ENCODE assay signal across 19 mouse cellular contexts in genomic region chr1:89533702-89534101, GRCm38 (mm10).
A peak's percentile ranks its signal among the peaks of the same experiment; 100 is the strongest.
DNase-seq lines count a peak whose midpoint lies in the region; ATAC-seq and TF ChIP-seq lines count a peak whose summit lies in the region.
"Had no signal": no experiment of that assay in that cellular context is flagged by ENCODE, and none has a peak within 500 bp of the region (broad histone marks: within the 10 kb centered on the region; RNA-seq: fewer than 3 reads in every experiment).

No protein-coding gene starts in this region.

- no peak overlapping the region for H3K4me3 ChIP-seq in heart, adult 2 months
- no peak overlapping the region for H3K4me3 ChIP-seq in kidney, embryonic 16.5 days (ENCODE audit: low read length)
- H3K4me3 ChIP-seq in heart, embryonic 14.5 days (ENCODE audit: control insufficient read depth in 1 of 2, insufficient read depth in 1 of 2, low read depth in 1 of 2, low read length in 2 of 2), result no peak overlapping the region
- H3K4me3 ChIP-seq in intestine, embryonic 16.5 days (ENCODE audit: low read length), result no peak overlapping the region
- H3K4me3 ChIP-seq: hindbrain, embryonic 10.5 days; limb, embryonic 10.5 days; liver, embryonic 12.5 days; midbrain, embryonic 12.5 days; myocyte had no signal

- peaks cover 10% of the 10 kb centered on the region; the same call in 1 of the 2 replicates for H3K9me3 ChIP-seq in kidney, embryonic 16.5 days (ENCODE audit: low read length)
- H3K9me3 ChIP-seq in heart, embryonic 14.5 days (ENCODE audit: control insufficient read depth, low read length), result no peaks in the 10 kb centered on the region
- H3K9me3 ChIP-seq in intestine, embryonic 16.5 days (ENCODE audit: control insufficient read depth, low read length), result no peaks in the 10 kb centered on the region
- H3K9me3 ChIP-seq: limb, embryonic 10.5 days; liver, embryonic 12.5 days had no signal

- no peak for TF ChIP-seq POLR2A in heart, adult 2 months (IDR thresholded peaks at IDR 0.05; ENCODE audit: insufficient read depth, low read depth, low read length)

- peak; percentile 37; the same call in 1 of the 2 replicates for ATAC-seq in kidney, embryonic 16.5 days (ENCODE audit: low FRiP score, low TSS enrichment)
- ATAC-seq in heart, embryonic 14.5 days (ENCODE audit: insufficient number of reproducible peaks, insufficient read depth, low FRiP score, low read depth), result peak; percentile 35; the same call in 1 of the 2 replicates
- no peak for ATAC-seq in intestine, embryonic 16.5 days
- ATAC-seq in monocyte, adult 5-6 weeks (replicated peaks; ENCODE audit: insufficient number of reproducible peaks, low FRiP score, low TSS enrichment, poor library complexity, severe bottlenecking), result no peak
- ATAC-seq: forebrain, embryonic 16.5 days; liver, embryonic 12.5 days; Patski had no signal

- no peaks in the 10 kb centered on the region for H3K27me3 ChIP-seq in heart, adult 2 months (ENCODE audit: control insufficient read depth, insufficient read depth, low read length)
- no peaks in the 10 kb centered on the region for H3K27me3 ChIP-seq in kidney, embryonic 16.5 days (ENCODE audit: insufficient read depth, low read length)
- no peaks in the 10 kb centered on the region for H3K27me3 ChIP-seq in heart, embryonic 14.5 days (ENCODE audit: control insufficient read depth, insufficient read depth, low read length)
- no peaks in the 10 kb centered on the region for H3K27me3 ChIP-seq in intestine, embryonic 16.5 days (replicated peaks; ENCODE audit: control insufficient read depth, insufficient read depth, low read length)
- H3K27me3 ChIP-seq: liver, embryonic 12.5 days; midbrain, embryonic 12.5 days; Patski had no signal

- peaks cover 27% of the 10 kb centered on the region for H3K4me1 ChIP-seq in heart, adult 2 months (ENCODE audit: control insufficient read depth, insufficient read depth, low read length)
- peaks cover 34% of the 10 kb centered on the region for H3K4me1 ChIP-seq in kidney, embryonic 16.5 days (ENCODE audit: insufficient read depth, low read length)
- H3K4me1 ChIP-seq in heart, embryonic 14.5 days (ENCODE audit: control insufficient read depth in 2 of 2, insufficient read depth in 2 of 2, low read length in 2 of 2), result peaks cover 32 to 39% of the 10 kb centered on the region in 2 experiments
- peaks cover 37% of the 10 kb centered on the region for H3K4me1 ChIP-seq in intestine, embryonic 16.5 days (ENCODE audit: control insufficient read depth, insufficient read depth, low read length)

- TF ChIP-seq EP300 in heart, adult 2 months (IDR thresholded peaks at IDR 0.05; ENCODE audit: insufficient read depth, low read depth, low read length), result no peak

- peaks cover 6% of the 10 kb centered on the region; the same call in 1 of the 2 replicates for H3K79me2 ChIP-seq in heart, adult 2 months (replicated peaks; ENCODE audit: control insufficient read depth, insufficient read depth, low read length)

- 0 out of 2 replicates have a peak overlapping the region, but pooled peaks have one; percentile 1 for H3K9ac ChIP-seq in heart, adult 2 months (ENCODE audit: low read depth, low read length)
- no peak overlapping the region; the same call in 1 of the 2 replicates for H3K9ac ChIP-seq in kidney, embryonic 16.5 days (replicated peaks; ENCODE audit: low read length)
- H3K9ac ChIP-seq in heart, embryonic 14.5 days (ENCODE audit: low read length), result peak overlapping the region; percentile 34; the same call in 1 of the 2 replicates
- no peak overlapping the region for H3K9ac ChIP-seq in intestine, embryonic 16.5 days (ENCODE audit: low read depth, low read length)
- H3K9ac ChIP-seq: liver, embryonic 12.5 days; midbrain, embryonic 12.5 days had no signal

- WGBS in heart, adult 2 months, result 18% methylated on average over 9 of the region's 9 CpGs
- 59% methylated on average over 9 of the region's 9 CpGs for WGBS in kidney, embryonic 16.5 days
- WGBS in heart, embryonic 14.5 days, result 9% methylated on average over 9 of the region's 9 CpGs
- WGBS in intestine, embryonic 16.5 days, result 45% methylated on average over 9 of the region's 9 CpGs

- TF ChIP-seq CTCF in heart, adult 2 months (IDR thresholded peaks at IDR 0.05), result no peak

- intact Hi-C loops in heart, adult 2 months (cut with DNase I), result no loop called here
- intact Hi-C loops in heart, postnatal 10 days (cut with DNase I), result no loop called here
- intact Hi-C loops in gastrocnemius, postnatal 14 days (cut with DNase I; ENCODE audit: low total_unique reads), result no loop called here

- DNase-seq in heart, adult 2 months, result peak in 1 of 2 experiments; percentile 44
- no peak for DNase-seq in heart, postnatal 10 days
- DNase-seq in kidney, postnatal 4 days, result no peak
- DNase-seq in gastrocnemius, postnatal 14 days, result no peak
- DNase-seq: cerebellum, adult 9-11 months; embryo, embryonic 11 days; thymus, adult 18-20 months had no signal

- peak overlapping the region; percentile 16 for H3K4me2 ChIP-seq in kidney, embryonic 16.5 days (replicated peaks; ENCODE audit: low read depth, low read length)
- peak overlapping the region; percentile 53 for H3K4me2 ChIP-seq in heart, embryonic 14.5 days (ENCODE audit: low read length)
- H3K4me2 ChIP-seq in intestine, embryonic 16.5 days (ENCODE audit: low read depth, low read length), result 0 out of 2 replicates have a peak overlapping the region, but pooled peaks have one; percentile 16
- H3K4me2 ChIP-seq: liver, embryonic 12.5 days; midbrain, embryonic 12.5 days had no signal

- H3K36me3 ChIP-seq in heart, adult 2 months (ENCODE audit: control insufficient read depth, insufficient read depth, low read length), result no peaks in the 10 kb centered on the region
- peaks cover 4% of the 10 kb centered on the region; the same call in 1 of the 2 replicates for H3K36me3 ChIP-seq in kidney, embryonic 16.5 days (ENCODE audit: insufficient read depth, low read length)
- no peaks in the 10 kb centered on the region for H3K36me3 ChIP-seq in heart, embryonic 14.5 days (ENCODE audit: control insufficient read depth, insufficient read depth, low read length)
- no peaks in the 10 kb centered on the region for H3K36me3 ChIP-seq in intestine, embryonic 16.5 days (ENCODE audit: control insufficient read depth, insufficient read depth, low read length)
- H3K36me3 ChIP-seq: liver, embryonic 12.5 days; midbrain, embryonic 12.5 days had no signal

- peak overlapping the region; percentile 67 for H3K27ac ChIP-seq in heart, adult 2 months
- peak overlapping the region; percentile 47; the same call in 1 of the 2 replicates for H3K27ac ChIP-seq in kidney, embryonic 16.5 days (ENCODE audit: low read length)
- H3K27ac ChIP-seq in heart, embryonic 14.5 days (replicated peaks in 1 of 2; ENCODE audit: control insufficient read depth in 1 of 2, insufficient read depth in 1 of 2, low read depth in 2 of 2, low read length in 2 of 2), result peak overlapping the region; percentile 4 to 66; a peak in 2 of 4 replicates
- H3K27ac ChIP-seq in intestine, embryonic 16.5 days (ENCODE audit: low read length), result peak overlapping the region; percentile 63
- H3K27ac ChIP-seq: hindbrain, embryonic 10.5 days; limb, embryonic 10.5 days; liver, embryonic 12.5 days; macrophage; midbrain, embryonic 12.5 days had no signal

Comparison
In these comparisons a context has a peak if more than half of its experiments do, and no peak if none do; other contexts are left out.
1. H3K9ac ChIP-seq: peak in heart, adult 2 months (single experiment) and heart, embryonic 14.5 days (single experiment); none in kidney, embryonic 16.5 days (single experiment) and intestine, embryonic 16.5 days (single experiment).
2. ATAC-seq: peak in kidney, embryonic 16.5 days (single experiment) and heart, embryonic 14.5 days (single experiment); none in intestine, embryonic 16.5 days (single experiment) and monocyte, adult 5-6 weeks (single experiment).
3. Peak in every context shown above with its lines, with median percentiles within 50 percentile points of each other: H3K27ac ChIP-seq and H3K4me2 ChIP-seq.